Mouse (Mus musculus): ENCODE measurements around the gene H2al1h.

Gene H2al1h

GRCm38 (mm10) chrX:11345762-11346161 lies 24.5 kb downstream of the H2al1h start:
- Histone ChIP-seq H3K27me3 (ENCODE audit: control insufficient read depth, insufficient read depth, low read length, poor library complexity, severe bottlenecking) (no peaks in the 10 kb centered on the region), H3K36me3 (ENCODE audit: control insufficient read depth, insufficient read depth, low read length, poor library complexity, severe bottlenecking) (no peaks in the 10 kb centered on the region)
- DNase-seq (ENCODE audit: low read depth, low spot score), result no peak

- Histone ChIP-seq H3K36me3 (ENCODE audit: control insufficient read depth, insufficient read depth, low read length, poor library complexity, severe bottlenecking) (no peaks in the 10 kb centered on the region), H3K27me3 (ENCODE audit: control insufficient read depth, insufficient read depth, low read length, poor library complexity, severe bottlenecking) (no peaks in the 10 kb centered on the region)
- no peak for DNase-seq (ENCODE audit: low read depth, low spot score)
Measured at GRCm38 (mm10) chrX:11346756-11347155, 25.5 kb downstream of the H2al1h start.

GRCm38 (mm10) chrX:11360823-11361222 lies 39.5 kb downstream of the H2al1h start:
- no peaks in the 10 kb centered on the region for H3K27me3 ChIP-seq (ENCODE audit: control insufficient read depth, insufficient read depth, low read length, poor library complexity, severe bottlenecking)
- no peaks in the 10 kb centered on the region for H3K36me3 ChIP-seq (ENCODE audit: control insufficient read depth, insufficient read depth, low read length, poor library complexity, severe bottlenecking)
- no peak for DNase-seq (ENCODE audit: low read depth, low spot score)

GRCm38 (mm10) chrX:11361261-11361660 lies 40.0 kb downstream of the H2al1h start:
- H3K36me3 ChIP-seq (ENCODE audit: control insufficient read depth, insufficient read depth, low read length, poor library complexity, severe bottlenecking), result no peaks in the 10 kb centered on the region
- no peak for DNase-seq (ENCODE audit: low read depth, low spot score)
- H3K27me3 ChIP-seq (ENCODE audit: control insufficient read depth, insufficient read depth, low read length, poor library complexity, severe bottlenecking), result no peaks in the 10 kb centered on the region

- Histone ChIP-seq H3K36me3 (ENCODE audit: control insufficient read depth, insufficient read depth, low read length, poor library complexity, severe bottlenecking) (no peaks in the 10 kb centered on the region), H3K27me3 (ENCODE audit: control insufficient read depth, insufficient read depth, low read length, poor library complexity, severe bottlenecking) (no peaks in the 10 kb centered on the region)
- no peak for DNase-seq (ENCODE audit: low read depth, low spot score)
Measured at GRCm38 (mm10) chrX:11363890-11364289, 42.6 kb downstream of the H2al1h start.

- no peaks in the 10 kb centered on the region for H3K36me3 ChIP-seq (ENCODE audit: control insufficient read depth, insufficient read depth, low read length, poor library complexity, severe bottlenecking)
- DNase-seq (ENCODE audit: low read depth, low spot score), result no peak
Measured at GRCm38 (mm10) chrX:11365151-11365550, 43.9 kb downstream of the H2al1h start.

More at GRCm38 (mm10) chrX:11365151-11365550, 43.9 kb downstream of the H2al1h start:
- no peaks in the 10 kb centered on the region for H3K27me3 ChIP-seq (ENCODE audit: control insufficient read depth, insufficient read depth, low read length, poor library complexity, severe bottlenecking)
